Mouse (Mus musculus) 416B (cell line): ENCODE measurements at regions not wholly inside any gene's neighbourhood (a gene's known extent, or its start where the extent isn't known, plus 50 kb on each side); places are given as distances from the start of the nearest gene placed in this dataset.

Experiments
- DNase-seq: peaks from one replicate; pipeline ENCODE4 v3.0.0; 2011; ENCODE audit warnings: low read depth

DNA sequence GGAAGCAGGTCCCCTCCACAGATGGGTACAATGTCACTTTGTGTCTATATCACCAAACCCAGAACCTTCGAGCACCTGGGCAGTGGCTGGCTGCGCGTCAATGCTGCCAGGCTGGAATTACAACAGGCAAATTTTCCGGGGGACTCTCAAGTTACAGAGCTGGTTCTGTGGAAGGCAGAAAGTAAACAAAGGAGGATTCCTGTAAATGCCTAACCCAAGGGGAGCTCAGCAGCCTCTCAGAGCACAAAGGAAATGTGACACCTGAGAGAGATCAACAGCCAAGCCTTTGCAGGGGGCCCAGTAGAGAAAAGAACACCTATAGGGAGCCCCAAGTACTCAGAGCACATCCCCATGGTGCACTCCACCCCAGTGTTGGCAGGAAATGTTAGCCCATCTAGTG lies 70.7 kb downstream of the Setd4 start:
- DNase-seq = no peak

GRCm38 (mm10) chr16:93531937-93532336 lies 71.9 kb downstream of the Setd4 start:
- DNase-seq = peak; percentile 24

GRCm38 (mm10) chr16:93522485-93522884 lies 81.4 kb downstream of the Setd4 start:
- DNase-seq = no peak

DNA sequence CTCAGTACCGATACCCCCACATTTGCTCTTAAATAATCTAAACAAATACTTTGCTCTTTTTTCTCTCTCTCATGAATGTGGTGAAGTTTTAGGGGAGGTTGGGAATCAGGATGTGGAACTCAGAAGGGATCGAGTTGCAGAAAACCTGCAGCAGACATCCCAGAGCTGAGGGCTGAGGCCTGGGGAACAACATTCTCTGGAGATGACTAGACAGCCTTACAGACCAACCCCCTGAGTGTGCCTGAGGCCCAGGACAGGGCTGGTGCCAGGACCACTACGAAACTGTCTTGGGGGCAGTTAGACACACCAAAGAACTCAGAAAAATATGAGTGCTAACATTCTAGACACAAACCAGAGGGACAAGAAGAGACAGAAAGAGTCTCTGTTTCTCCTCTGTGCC lies 83.4 kb downstream of the Setd4 start:
- DNase-seq = no peak

DNA sequence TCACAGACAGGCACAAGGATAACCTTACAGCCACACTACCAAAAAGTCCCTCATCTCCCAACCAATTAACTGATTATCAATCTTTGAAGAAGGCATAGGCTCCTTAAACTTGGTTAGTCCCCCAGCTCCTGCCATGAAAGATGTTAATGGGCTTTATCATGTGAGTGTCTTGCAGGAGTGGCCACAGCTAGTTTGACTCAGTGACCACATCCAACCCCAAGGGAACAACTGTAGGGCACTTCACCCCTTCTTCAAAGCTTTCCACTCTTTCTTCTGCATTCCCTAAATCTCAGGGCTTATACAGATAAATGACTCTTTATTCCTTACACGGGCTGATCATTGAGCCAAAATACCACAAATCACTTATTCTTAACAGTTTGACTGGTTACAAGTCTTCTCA lies 85.2 kb downstream of the Setd4 start:
- no peak for DNase-seq

DNA sequence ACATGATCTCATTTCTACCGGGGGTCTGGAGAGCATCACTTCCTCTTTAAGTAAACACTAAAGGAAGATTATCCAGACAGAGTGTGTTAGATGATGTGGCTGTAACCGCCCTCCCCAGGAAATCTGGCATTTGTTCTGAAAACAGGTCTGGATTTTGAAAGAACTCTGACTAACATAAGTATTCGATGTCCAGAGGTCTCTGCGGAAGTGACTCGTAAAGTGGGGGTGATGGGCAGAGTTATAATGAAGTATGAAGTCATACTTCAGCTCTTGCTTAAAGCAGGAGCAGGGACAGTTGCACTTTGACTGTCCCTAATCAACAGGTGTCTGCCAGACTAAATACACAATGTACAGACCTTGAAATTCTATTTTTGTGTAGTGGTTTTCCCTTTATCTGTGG lies 87.1 kb downstream of the Setd4 start:
- DNase-seq = peak; percentile 65

- no peak for DNase-seq
Observed at GRCm38 (mm10) chr16:93515456-93515941, 88.4 kb downstream of the Setd4 start.

GRCm38 (mm10) chr16:93513616-93514041 lies 90.2 kb downstream of the Setd4 start:
- DNase-seq = no peak

GRCm38 (mm10) chr16:93511988-93512387 lies 91.9 kb downstream of the Setd4 start:
- DNase-seq = no peak

GRCm38 (mm10) chr16:93511517-93511916 lies 92.3 kb downstream of the Setd4 start:
- peak; percentile 33 for DNase-seq

GRCm38 (mm10) chr16:93498800-93499199 lies 105.1 kb downstream of the Setd4 start:
- no peak for DNase-seq

- no peak for DNase-seq
Observed at GRCm38 (mm10) chr16:93493337-93494002, 110.4 kb downstream of the Setd4 start.

DNA sequence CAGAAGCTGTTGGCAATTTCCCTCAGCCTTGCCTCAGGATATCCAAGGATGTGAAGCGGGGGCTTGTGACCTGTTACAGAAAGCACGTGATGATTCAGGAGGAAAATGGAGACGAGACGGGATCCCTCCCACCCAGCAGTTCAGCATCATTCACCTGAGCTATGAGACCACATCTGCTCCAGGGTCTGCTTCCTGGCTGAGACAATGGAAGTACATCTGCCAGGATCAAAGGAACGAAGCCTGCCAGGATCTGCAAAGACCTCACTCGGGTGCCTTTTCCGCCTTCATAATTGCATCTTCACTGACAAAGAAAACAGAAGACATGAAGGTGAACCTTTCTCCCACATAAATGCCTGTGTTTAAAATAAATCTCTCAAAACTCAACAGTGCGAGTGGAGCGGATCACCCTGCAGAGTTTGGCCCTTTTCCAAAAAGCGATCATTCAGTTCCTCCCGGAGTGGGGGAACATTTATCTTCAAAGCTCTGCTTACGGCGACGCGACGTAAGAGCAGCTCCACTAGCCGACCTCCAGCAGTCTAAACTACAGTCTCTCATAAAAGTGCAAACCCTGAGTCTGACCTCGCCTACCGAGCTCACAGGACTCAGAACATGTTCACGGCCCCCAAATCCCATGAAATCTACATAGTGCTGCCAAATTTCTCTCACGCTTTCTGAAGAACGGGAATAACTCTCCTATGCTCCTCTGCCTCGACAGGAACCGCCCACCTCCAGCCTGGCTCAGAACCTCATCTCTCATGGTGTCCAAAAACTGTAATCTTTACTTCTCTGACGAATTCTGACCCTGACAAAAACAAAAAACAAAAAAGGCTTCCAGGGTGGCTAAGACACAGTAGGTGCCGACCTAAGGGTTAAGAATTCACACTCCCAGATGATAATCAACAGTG lies 117.0 kb downstream of the Setd4 start:
- DNase-seq = no peak

- DNase-seq = no peak
Observed at GRCm38 (mm10) chr16:93469957-93470356, 133.9 kb downstream of the Setd4 start.

DNA sequence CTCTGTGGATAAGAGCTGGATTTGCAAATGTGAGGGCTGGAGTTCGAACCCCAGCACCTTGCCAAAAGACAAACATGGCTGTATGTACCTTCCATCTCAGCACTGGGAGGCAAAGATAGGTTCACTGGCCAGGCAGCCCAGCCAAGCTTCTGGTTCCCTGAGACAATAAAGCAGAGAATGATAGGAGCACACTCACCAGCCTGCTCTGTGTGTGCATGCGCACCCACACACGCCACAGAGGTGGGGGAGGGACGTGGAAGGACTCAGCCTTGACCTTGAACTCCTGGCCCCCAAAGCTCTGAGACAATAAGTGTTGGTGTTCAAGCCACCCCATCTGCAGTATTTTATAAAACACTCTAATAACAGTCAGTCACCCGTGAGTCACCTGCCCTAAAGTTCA lies 138.1 kb downstream of the Setd4 start:
- no peak for DNase-seq

- DNase-seq = no peak
Observed at GRCm38 (mm10) chr16:93464898-93465297, 139.0 kb downstream of the Setd4 start.

- no peak for DNase-seq
Observed at GRCm38 (mm10) chr16:93463405-93463804, 140.5 kb downstream of the Setd4 start.

- no peak for DNase-seq
Observed at GRCm38 (mm10) chr16:93462286-93462610, 141.6 kb downstream of the Setd4 start.

- DNase-seq = no peak
Observed at GRCm38 (mm10) chr16:93461406-93462285, 142.2 kb downstream of the Setd4 start.

GRCm38 (mm10) chr16:93459497-93460240 lies 144.2 kb downstream of the Setd4 start:
- DNase-seq = no peak
